8 mouse cellular contexts compared by ENCODE assay signal in genomic region chr12:46819348-46820022, GRCm38 (mm10). TPM values are rescaled to one million over a fixed set of nuclear protein-coding genes. Genes with fewer than 3 reads are reported as not detected.
DNase-seq lines count a peak whose midpoint lies in the region; ATAC-seq and TF ChIP-seq lines count a peak whose summit lies in the region.

No protein-coding gene starts in this region.

- peak overlapping the region; percentile 98 for H3K9ac ChIP-seq in hindbrain, embryonic 13.5 days

- CTCF ChIA-PET in Patski (lab: Charles Lee) = no interaction called here

- no peak for TF ChIP-seq CTCF in Patski (IDR thresholded peaks at IDR 0.05)

- peak; percentile 93 for ATAC-seq in Patski
- peak; percentile 94 for ATAC-seq in hindbrain, embryonic 13.5 days (ENCODE audit: low FRiP score)

- H3K4me2 ChIP-seq in hindbrain, embryonic 13.5 days = peak overlapping the region; percentile 67

- no peaks in the 10 kb centered on the region for H3K36me3 ChIP-seq in hindbrain, embryonic 13.5 days

- under 1% methylated on average over 51 of the region's 57 CpGs for WGBS in hindbrain, embryonic 13.5 days

- peaks cover 12% of the 10 kb centered on the region; the same call in 1 of the 2 replicates for H3K4me1 ChIP-seq in hindbrain, embryonic 13.5 days (replicated peaks)

- POLR2A ChIA-PET in Patski (lab: Charles Lee) = no interaction called here

- in situ Hi-C loops in Patski (cut with MboI; ENCODE audit: low pct_unique_long_range_greater_than_20kb) = loop anchor here (25.0 kb wide), 1 partner anchor 882 kb away; no protein-coding TSS in a partner anchor

- no peak for DNase-seq in Patski (ENCODE audit: low read depth, low spot score)
- peak; percentile 98 for DNase-seq in cerebellum, adult 9-11 months
- DNase-seq in frontal cortex, postnatal 25 days (ENCODE audit: low spot score in 2 of 2) = peak; percentile 96 to 97
- DNase-seq in layer of hippocampus, postnatal 25 days (ENCODE audit: extremely low spot score in 1 of 2, low spot score in 1 of 2) = peak; percentile 98 to 100
- DNase-seq in lung, postnatal 10 days = peak; percentile 95
- DNase-seq in retina, postnatal 7 days (ENCODE audit: low read depth, low spot score) = peak; percentile 82
- DNase-seq in urinary bladder, postnatal 10 days (ENCODE audit: low spot score) = peak; percentile 45

- no peaks in the 10 kb centered on the region for H3K9me3 ChIP-seq in hindbrain, embryonic 13.5 days

- peaks cover 11% of the 10 kb centered on the region for H3K27me3 ChIP-seq in Patski
- H3K27me3 ChIP-seq in hindbrain, embryonic 13.5 days = no peaks in the 10 kb centered on the region

- H3K4me3 ChIP-seq in hindbrain, embryonic 13.5 days = peak overlapping the region; percentile 85

- H3K27ac ChIP-seq in hindbrain, embryonic 13.5 days = peak overlapping the region; percentile 100

RNA-seq across cellular contexts. Expression of gene Nova1, which starts 0.8 kb away (rescaled TPM):
- polyA plus RNA-seq in Patski (2021) = 5.0 TPM
- 80.4 and 90.3 TPM in 2 replicates for polyA plus RNA-seq in hindbrain, embryonic 13.5 days (2015; fragmentation: Nextera tagmentation; extraction: Ambion mirVana)
- total RNA-seq in layer of hippocampus, postnatal 25 days (2021) = 10 to 100 TPM; 25.7 to 27.5 TPM

Comparison
In these comparisons a context has a peak if more than half of its experiments do, and no peak if none do; other contexts are left out.
1. RNA of gene Nova1, which starts 0.8 kb away (polyA plus RNA-seq): 80.4 to 90.3 TPM in hindbrain, embryonic 13.5 days; 5.0 TPM in Patski (single experiment); every median in the first group is over 10 times any median in the second.